Mouse (Mus musculus) liver, embryonic 13.5 days (tissue): ENCODE measurements at regions not wholly inside any gene's neighbourhood (a gene's known extent, or its start where the extent isn't known, plus 50 kb on each side); places are given as distances from the start of the nearest gene placed in this dataset.

Experiments
- ATAC-seq: fragments of 200-750 bp; cut with Nextera tagmentation; 2 replicates; pipeline ENCODE4 v1.8.0; 2017; ENCODE audit warnings: low read depth, mild to moderate bottlenecking, moderate number of reproducible peaks, moderate library complexity
- DNase-seq: peaks from one replicate; pipeline ENCODE4 v3.0.0; 2022
- H3K27ac ChIP-seq: fragments of 300-500 bp; sonication (generic); 2 replicates; pipeline ENCODE4 v1.5.1; 2015; ENCODE audit warnings: moderate library complexity, mild to moderate bottlenecking, inconsistent platforms
- H3K27me3 ChIP-seq: fragments of 300-500 bp; sonication (generic); 2 replicates; pipeline ENCODE4 v1.6.1; 2015; ENCODE audit warnings: mild to moderate bottlenecking, inconsistent platforms
- H3K36me3 ChIP-seq: fragments of 300-500 bp; sonication (generic); 2 replicates; pipeline ENCODE4 v1.6.1; 2015; ENCODE audit warnings: mild to moderate bottlenecking, inconsistent platforms
- H3K4me1 ChIP-seq: fragments of 300-500 bp; sonication (generic); replicated peaks from 2 replicates; pipeline ENCODE4 v1.6.1; 2015; ENCODE audit warnings: inconsistent platforms
- H3K4me2 ChIP-seq: fragments of 300-500 bp; sonication (generic); 2 replicates; pipeline ENCODE4 v1.6.1; 2015; ENCODE audit warnings: inconsistent platforms, mild to moderate bottlenecking, moderate library complexity
- H3K4me3 ChIP-seq: fragments of 300-500 bp; sonication (generic); replicated peaks from 2 replicates; pipeline ENCODE4 v1.5.1; 2015; ENCODE audit warnings: mild to moderate bottlenecking, inconsistent platforms
- H3K9ac ChIP-seq: fragments of 300-500 bp; sonication (generic); 2 replicates; pipeline ENCODE4 v1.6.1; 2015; ENCODE audit warnings: mild to moderate bottlenecking, inconsistent platforms
- H3K9me3 ChIP-seq: fragments of 300-500 bp; sonication (generic); replicated peaks from 2 replicates; pipeline ENCODE4 v1.6.1; 2016; ENCODE audit warnings: inconsistent platforms
- WGBS: fragments of 180-500 bp; shearing (Covaris S2); methylation state at CpG from one replicate; pipeline ENCODE4 v1.1.7; 2015; ENCODE audit not compliant: insufficient replicate concordance; 5-methylcytosine and 5-hydroxymethylcytosine counted together

- Histone ChIP-seq H3K4me3 (no peak overlapping the region), H3K4me1 (peaks cover 28% of the 10 kb centered on the region), H3K4me2 (no peak overlapping the region), H3K27ac (no peak overlapping the region), H3K36me3 (no peaks in the 10 kb centered on the region), H3K9ac (no peak overlapping the region), H3K27me3 (0 out of 2 replicates have a peak, but pooled peaks cover 3% of the 10 kb centered on the region), H3K9me3 (no peaks in the 10 kb centered on the region)
- 0 out of 2 replicates have a peak, but pooled peaks have one; percentile 18 for ATAC-seq
- DNase-seq: no peak
- WGBS: 80% methylated on average over 6 of the region's 6 CpGs
These were observed 63.6 kb upstream of the Bod1 start for GRCm38 (mm10) chr11:31735257-31735656.

- H3K4me1 ChIP-seq: peaks cover 28% of the 10 kb centered on the region
- ATAC-seq (no peak), DNase-seq (no peak)
- H3K4me2 ChIP-seq: no peak overlapping the region
- H3K9ac ChIP-seq: no peak overlapping the region
- no peaks in the 10 kb centered on the region for H3K9me3 ChIP-seq
- H3K27me3 ChIP-seq: 0 out of 2 replicates have a peak, but pooled peaks cover 3% of the 10 kb centered on the region
- no peaks in the 10 kb centered on the region for H3K36me3 ChIP-seq
- H3K4me3 ChIP-seq: no peak overlapping the region
- H3K27ac ChIP-seq: no peak overlapping the region
These were observed 64.4 kb upstream of the Bod1 start for GRCm38 (mm10) chr11:31736086-31736485.

- 65% methylated on average over 4 of the region's 4 CpGs for WGBS
- Histone ChIP-seq H3K36me3 (no peaks in the 10 kb centered on the region), H3K27ac (no peak overlapping the region), H3K4me2 (no peak overlapping the region), H3K4me1 (peaks cover 25% of the 10 kb centered on the region), H3K27me3 (0 out of 2 replicates have a peak, but pooled peaks cover 3% of the 10 kb centered on the region), H3K4me3 (no peak overlapping the region), H3K9ac (no peak overlapping the region), H3K9me3 (no peaks in the 10 kb centered on the region)
- DNase-seq (no peak), ATAC-seq (no peak)
These were observed 64.9 kb upstream of the Bod1 start for GRCm38 (mm10) chr11:31736556-31737089.

- 0 out of 2 replicates have a peak, but pooled peaks cover 3% of the 10 kb centered on the region for H3K27me3 ChIP-seq
- no peak overlapping the region for H3K27ac ChIP-seq
- no peak overlapping the region for H3K4me2 ChIP-seq
- H3K9me3 ChIP-seq: no peaks in the 10 kb centered on the region
- DNase-seq: no peak
- 72% methylated on average over 5 of the region's 5 CpGs for WGBS
- H3K9ac ChIP-seq: no peak overlapping the region
- no peak overlapping the region for H3K4me3 ChIP-seq
- ATAC-seq: no peak
- H3K4me1 ChIP-seq: peaks cover 15% of the 10 kb centered on the region
- H3K36me3 ChIP-seq: no peaks in the 10 kb centered on the region
These were observed 66.7 kb upstream of the Bod1 start for GRCm38 (mm10) chr11:31738148-31739021.

GRCm38 (mm10) chr11:31740409-31740808 is 68.7 kb upstream of the Bod1 start:
- Histone ChIP-seq H3K9ac (no peak overlapping the region), H3K27ac (no peak overlapping the region), H3K4me3 (no peak overlapping the region), H3K27me3 (0 out of 2 replicates have a peak, but pooled peaks cover 3% of the 10 kb centered on the region), H3K4me1 (peaks cover 13% of the 10 kb centered on the region), H3K4me2 (no peak overlapping the region), H3K9me3 (no peaks in the 10 kb centered on the region), H3K36me3 (no peaks in the 10 kb centered on the region)
- 74% methylated on average over 5 of the region's 5 CpGs for WGBS
- DNase-seq (no peak), ATAC-seq (no peak)

GRCm38 (mm10) chr11:31742160-31742559 is 70.5 kb upstream of the Bod1 start:
- no peak overlapping the region for H3K9ac ChIP-seq
- DNase-seq: no peak
- peaks cover 21% of the 10 kb centered on the region for H3K4me1 ChIP-seq
- no peak overlapping the region for H3K4me3 ChIP-seq
- ATAC-seq: no peak
- 0 out of 2 replicates have a peak overlapping the region, but pooled peaks have one; percentile 6 for H3K27ac ChIP-seq
- H3K4me2 ChIP-seq: no peak overlapping the region
- H3K9me3 ChIP-seq: no peaks in the 10 kb centered on the region
- WGBS: 31% methylated on average over 1 of the region's 1 CpGs
- 0 out of 2 replicates have a peak, but pooled peaks cover 3% of the 10 kb centered on the region for H3K27me3 ChIP-seq
- no peaks in the 10 kb centered on the region for H3K36me3 ChIP-seq

GRCm38 (mm10) chr11:31744076-31744785 is 72.5 kb upstream of the Bod1 start:
- 81% methylated on average over 12 of the region's 12 CpGs for WGBS
- no peak overlapping the region for H3K4me2 ChIP-seq
- DNase-seq: no peak
- no peak overlapping the region for H3K4me3 ChIP-seq
- no peak for ATAC-seq
- H3K36me3 ChIP-seq: no peaks in the 10 kb centered on the region
- H3K27ac ChIP-seq: no peak overlapping the region
- no peak overlapping the region for H3K9ac ChIP-seq
- H3K4me1 ChIP-seq: peaks cover 21% of the 10 kb centered on the region
- H3K9me3 ChIP-seq: no peaks in the 10 kb centered on the region
- H3K27me3 ChIP-seq: no peaks in the 10 kb centered on the region

GRCm38 (mm10) chr11:31745028-31745865 is 73.6 kb upstream of the Bod1 start:
- no peak for ATAC-seq
- H3K36me3 ChIP-seq: no peaks in the 10 kb centered on the region
- no peak for DNase-seq
- H3K4me3 ChIP-seq: no peak overlapping the region
- H3K27ac ChIP-seq: no peak overlapping the region
- no peaks in the 10 kb centered on the region for H3K9me3 ChIP-seq
- no peak overlapping the region for H3K9ac ChIP-seq
- WGBS: 72% methylated on average over 16 of the region's 16 CpGs
- H3K4me2 ChIP-seq: no peak overlapping the region
- peaks cover 21% of the 10 kb centered on the region for H3K4me1 ChIP-seq
- H3K27me3 ChIP-seq: no peaks in the 10 kb centered on the region

GRCm38 (mm10) chr11:31745866-31746248 is 74.2 kb upstream of the Bod1 start:
- peaks cover 25% of the 10 kb centered on the region for H3K4me1 ChIP-seq
- H3K4me2 ChIP-seq: no peak overlapping the region
- H3K27ac ChIP-seq: no peak overlapping the region
- ATAC-seq (no peak), DNase-seq (no peak)
- H3K9me3 ChIP-seq: no peaks in the 10 kb centered on the region
- H3K9ac ChIP-seq: no peak overlapping the region
- H3K36me3 ChIP-seq: no peaks in the 10 kb centered on the region
- H3K4me3 ChIP-seq: no peak overlapping the region
- 67% methylated on average over 5 of the region's 5 CpGs for WGBS
- no peaks in the 10 kb centered on the region for H3K27me3 ChIP-seq

- DNase-seq (no peak), ATAC-seq (peak; percentile 21; the same call in 1 of the 2 replicates)
- H3K27ac ChIP-seq: no peak overlapping the region
- H3K4me3 ChIP-seq: no peak overlapping the region
- no peaks in the 10 kb centered on the region for H3K27me3 ChIP-seq
- H3K9ac ChIP-seq: no peak overlapping the region
- H3K9me3 ChIP-seq: no peaks in the 10 kb centered on the region
- no peak overlapping the region for H3K4me2 ChIP-seq
- no peaks in the 10 kb centered on the region for H3K36me3 ChIP-seq
- 64% methylated on average over 6 of the region's 6 CpGs for WGBS
- H3K4me1 ChIP-seq: peaks cover 32% of the 10 kb centered on the region
These were observed 74.8 kb upstream of the Bod1 start for GRCm38 (mm10) chr11:31746488-31746887.

GRCm38 (mm10) chr11:31746939-31747338 is 75.3 kb upstream of the Bod1 start:
- peak; percentile 40; the same call in 1 of the 2 replicates for ATAC-seq

More at GRCm38 (mm10) chr11:31746939-31747338, 75.3 kb upstream of the Bod1 start:
- Histone ChIP-seq H3K36me3 (no peaks in the 10 kb centered on the region), H3K27me3 (no peaks in the 10 kb centered on the region), H3K4me3 (no peak overlapping the region), H3K27ac (no peak overlapping the region), H3K4me1 (peaks cover 36% of the 10 kb centered on the region), H3K9me3 (no peaks in the 10 kb centered on the region), H3K4me2 (no peak overlapping the region), H3K9ac (no peak overlapping the region)
- DNase-seq: no peak
- 71% methylated on average over 8 of the region's 8 CpGs for WGBS
